Mouse (Mus musculus) cerebellum, adult 18-20 months (tissue): ENCODE measurements around the gene Gm45837.

Experiments used
- DNase-seq, 2 experiments: peaks; one replicate each; pipeline ENCODE4 v3.0.0; 2021

Gene Gm45837

DNA sequence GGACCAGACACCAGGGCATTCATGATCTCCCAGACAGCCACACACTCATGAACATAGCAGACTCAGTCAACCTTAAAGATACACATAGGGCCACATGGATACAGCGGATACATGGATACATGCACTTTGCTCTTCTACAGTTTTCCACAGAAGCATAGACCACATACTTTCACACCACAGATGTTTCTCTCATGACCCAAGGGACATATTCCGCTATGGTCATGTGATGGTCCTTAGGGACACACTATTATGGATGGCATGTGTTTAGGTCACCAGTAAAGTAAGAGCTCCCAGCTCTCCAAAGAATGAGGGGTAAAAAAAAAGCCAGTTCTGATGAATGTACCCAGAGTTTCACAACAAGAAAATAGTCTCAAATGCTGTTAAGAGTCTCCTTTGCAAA is 60.7 kb downstream of the Gm45837 start:
- DNase-seq = no peak

- DNase-seq = no peak
Observed at GRCm38 (mm10) chr7:101471968-101472480, 61.3 kb downstream of the Gm45837 start.

- no peak for DNase-seq
Observed at GRCm38 (mm10) chr7:101472598-101473558, 62.2 kb downstream of the Gm45837 start.

DNA sequence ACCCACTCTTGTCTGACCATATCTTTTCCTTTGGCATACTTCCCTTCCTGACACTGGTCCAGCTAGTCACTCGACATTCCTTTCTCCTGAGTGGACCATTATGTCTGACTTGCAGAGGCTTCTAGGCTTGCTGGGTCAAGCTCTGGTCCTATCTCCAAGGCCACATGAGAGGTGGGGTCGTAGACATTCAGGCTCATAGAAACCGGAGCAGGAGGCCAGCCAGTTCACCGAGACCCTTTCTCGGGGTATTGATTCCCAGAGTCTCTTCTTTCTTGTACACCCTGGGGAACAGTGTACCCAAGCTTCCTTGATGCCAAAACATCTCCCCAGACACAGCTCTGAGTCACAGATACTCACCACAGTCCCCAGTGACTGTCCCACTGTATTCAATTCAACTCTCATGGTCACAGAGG is 63.7 kb downstream of the Gm45837 start:
- DNase-seq = no peak

- DNase-seq = no peak
Observed at GRCm38 (mm10) chr7:101476028-101476427, 65.3 kb downstream of the Gm45837 start.

DNA sequence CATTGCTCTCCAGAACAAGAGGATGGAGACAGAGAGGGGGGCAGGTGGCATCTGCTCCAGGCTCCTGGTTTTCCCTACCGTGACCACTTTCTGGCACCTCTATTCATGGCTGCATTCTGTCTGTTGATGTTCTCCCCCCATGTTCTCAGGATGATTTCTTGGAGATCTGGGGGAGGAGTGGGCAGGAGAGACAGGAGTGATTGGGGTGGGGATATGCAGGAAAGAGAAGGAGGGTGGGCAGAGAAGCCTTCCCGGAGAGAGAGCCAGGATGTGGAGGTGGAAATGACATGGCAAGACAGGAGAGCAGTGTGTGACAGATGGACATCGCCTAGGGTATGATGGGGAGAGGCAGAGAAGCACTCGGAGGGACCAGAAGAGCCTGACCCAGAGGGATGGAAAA is 65.8 kb downstream of the Gm45837 start:
- DNase-seq = no peak

DNA sequence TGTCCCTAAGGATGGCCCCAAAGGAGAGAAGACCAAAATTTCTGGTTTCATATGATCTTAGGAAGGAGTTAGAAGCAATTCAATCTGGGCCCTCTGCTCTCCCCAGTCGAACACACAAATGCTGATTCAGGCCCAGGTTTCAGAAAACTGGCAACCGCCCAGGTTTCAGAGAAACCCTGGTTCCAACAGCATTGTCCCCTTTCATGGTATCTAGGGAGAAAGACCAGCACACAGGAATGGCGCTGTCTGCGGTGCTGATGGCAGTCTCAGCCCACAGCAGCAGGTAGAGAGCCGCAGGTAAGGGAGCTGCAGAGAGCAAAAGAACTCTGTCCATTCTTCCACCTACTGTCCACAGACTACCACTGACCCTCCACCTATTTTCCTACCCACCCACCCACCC is 66.5 kb downstream of the Gm45837 start:
- no peak for DNase-seq

DNA sequence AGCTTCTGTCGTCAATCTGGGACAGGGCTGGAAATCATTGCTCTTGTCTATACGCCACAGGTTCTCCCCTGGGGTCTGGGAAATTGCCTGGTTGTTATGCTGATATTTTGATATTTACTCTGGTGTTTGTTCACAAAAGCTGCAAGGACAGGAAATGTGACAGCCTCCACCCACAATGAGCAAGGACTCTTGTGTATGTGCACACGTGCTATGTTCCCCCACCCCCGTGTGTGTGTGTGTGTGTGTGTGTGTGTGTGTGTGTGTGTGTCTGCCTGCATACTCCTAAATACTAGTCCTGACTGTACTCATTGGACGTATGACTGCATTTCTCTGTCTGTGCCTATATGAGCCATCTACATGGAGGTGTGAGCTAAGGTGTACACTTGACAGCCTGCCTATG is 67.4 kb downstream of the Gm45837 start:
- no peak for DNase-seq

GRCm38 (mm10) chr7:101479841-101480240 is 69.2 kb downstream of the Gm45837 start:
- no peak for DNase-seq

DNA sequence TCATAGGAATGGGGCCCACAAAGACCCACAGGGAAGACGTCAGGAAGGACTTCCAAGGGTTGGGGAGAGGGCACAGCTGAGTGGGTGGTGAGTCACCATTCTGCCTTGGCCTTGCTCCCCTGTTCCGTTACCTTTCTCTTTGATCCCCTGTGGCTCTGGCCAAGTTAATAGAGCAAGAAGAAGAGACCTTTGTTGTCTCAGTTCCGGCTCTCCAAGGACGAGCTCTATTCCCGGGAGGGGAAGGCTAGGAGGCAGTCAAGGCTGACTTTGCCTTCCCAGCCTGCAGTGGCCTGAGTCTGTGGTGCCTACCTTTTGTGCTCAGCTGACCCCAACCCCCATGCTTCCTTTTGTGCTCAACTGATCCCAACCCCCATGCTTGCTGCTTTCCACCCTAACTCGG is 70.0 kb downstream of the Gm45837 start:
- no peak for DNase-seq

GRCm38 (mm10) chr7:101481872-101482498 is 71.3 kb downstream of the Gm45837 start:
- DNase-seq = no peak

DNA sequence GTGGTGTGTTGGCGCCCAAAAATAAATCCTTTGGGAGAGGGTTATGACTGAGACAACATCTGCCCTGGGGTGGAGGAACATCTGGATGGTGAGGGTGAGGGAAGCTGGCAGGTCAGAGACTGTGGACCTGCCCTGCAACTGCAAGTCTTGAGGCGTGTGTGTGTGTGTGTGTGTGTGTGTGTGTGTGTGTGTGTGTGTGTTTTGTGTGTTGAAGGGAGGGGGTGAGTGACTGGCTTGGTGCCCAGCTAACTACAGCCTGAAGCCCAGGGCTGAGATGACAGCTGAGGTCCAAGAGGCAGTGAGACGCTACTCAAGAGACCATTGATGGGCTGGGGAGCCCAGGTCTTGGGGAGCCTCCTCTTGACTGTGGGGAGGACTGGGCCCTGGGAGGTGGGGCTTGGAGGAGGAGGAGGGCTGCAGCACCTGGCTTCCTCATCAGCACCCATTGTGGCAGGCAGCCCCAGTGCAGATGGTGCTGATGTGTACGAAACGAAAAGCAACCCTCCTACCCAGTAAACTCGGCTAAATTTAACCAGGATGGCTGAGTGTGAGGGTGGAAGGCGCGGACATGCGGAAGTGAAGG is 71.9 kb downstream of the Gm45837 start:
- DNase-seq = no peak

DNA sequence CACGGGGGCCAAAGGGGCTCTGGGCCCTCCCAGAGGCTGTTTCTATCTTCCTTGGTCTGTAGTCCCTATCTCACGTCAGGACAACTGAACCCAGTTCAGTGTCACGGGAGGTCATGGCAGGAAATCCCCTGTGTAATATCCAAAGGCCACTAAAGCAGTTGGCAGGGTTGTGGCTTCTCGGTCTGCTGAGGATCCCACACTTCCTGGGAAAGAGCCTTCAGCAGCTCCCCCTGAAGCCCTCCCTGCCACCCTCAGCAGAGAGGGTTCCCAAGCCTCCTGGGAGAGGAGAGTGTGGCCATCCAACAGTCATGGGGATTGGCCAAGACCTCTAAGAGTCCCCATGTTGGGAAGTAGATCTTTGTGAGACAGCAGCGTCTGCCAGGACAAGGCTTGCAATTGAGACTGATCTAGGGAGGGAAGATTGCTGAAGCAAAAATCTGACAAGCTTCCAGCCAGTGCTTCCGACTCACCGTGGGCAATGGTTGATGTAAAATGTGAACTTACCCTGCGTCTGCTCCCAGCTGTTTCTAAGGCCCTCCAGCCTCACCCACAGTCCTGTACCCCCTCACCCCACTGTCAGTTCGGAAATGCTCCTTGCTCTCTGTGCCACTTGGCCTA is 72.9 kb downstream of the Gm45837 start:
- no peak for DNase-seq

DNA sequence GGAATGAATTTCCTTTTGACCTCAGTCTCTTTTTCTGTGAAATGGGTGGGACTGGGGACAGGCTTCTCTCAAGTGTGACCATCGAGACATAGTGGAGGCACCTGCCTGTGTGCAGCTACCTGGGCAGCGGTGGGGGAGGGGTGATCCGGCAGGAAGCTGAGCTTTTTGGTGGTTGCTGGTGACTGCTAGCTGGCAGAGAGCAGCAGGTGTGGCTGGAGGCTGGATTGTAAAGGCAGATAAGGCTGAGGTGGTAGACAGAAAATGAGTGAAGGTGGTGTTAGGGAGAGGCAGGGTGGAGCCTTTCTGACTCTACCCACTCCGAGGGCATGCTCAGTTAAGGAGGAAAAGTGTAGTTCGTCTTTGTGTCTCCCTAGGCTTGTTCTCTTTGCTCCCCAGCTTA is 76.4 kb downstream of the Gm45837 start:
- DNase-seq = no peak

GRCm38 (mm10) chr7:101490952-101491351 is 80.3 kb downstream of the Gm45837 start:
- DNase-seq = no peak

DNA sequence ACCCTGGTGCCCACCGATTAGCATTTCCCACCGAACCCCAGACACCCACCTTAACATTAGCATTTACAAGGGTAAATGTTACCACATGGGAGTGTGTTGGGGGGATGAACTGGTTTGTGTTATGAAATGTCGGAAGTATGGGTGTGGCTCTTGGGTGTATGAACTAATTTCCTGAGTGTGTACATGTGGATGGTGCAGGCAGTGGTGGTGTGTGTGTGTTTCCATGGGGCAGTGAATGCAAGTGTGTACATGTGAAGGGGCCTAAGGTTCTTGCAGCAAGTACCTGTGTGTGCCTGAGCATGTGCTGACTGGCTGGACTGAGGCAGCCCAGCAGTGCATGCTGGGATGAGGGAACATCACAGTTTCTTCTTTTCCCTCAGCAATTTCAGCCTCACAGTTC is 87.7 kb downstream of the Gm45837 start:
- DNase-seq = no peak

DNA sequence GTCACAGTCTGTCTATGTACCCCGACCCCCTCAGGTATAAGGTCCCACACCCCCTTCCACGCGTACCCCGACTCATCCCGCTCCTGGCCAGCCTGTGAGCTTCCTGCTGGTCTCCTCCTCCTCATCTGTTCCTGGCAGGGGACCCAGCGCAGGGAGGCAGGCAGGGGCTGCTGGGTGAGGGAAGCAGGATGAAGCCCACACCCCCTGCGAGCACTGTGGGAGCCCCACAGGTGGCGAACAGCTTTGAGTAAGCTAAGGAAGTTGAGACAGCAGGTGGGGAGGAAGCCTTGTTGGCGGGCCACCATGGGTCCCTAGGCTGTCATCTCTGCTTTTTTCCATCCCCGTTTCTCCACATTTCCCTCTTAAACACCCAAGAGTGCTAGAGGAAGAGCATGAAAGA is 88.6 kb downstream of the Gm45837 start:
- DNase-seq = no peak

GRCm38 (mm10) chr7:101499701-101500100 is 89.0 kb downstream of the Gm45837 start:
- no peak for DNase-seq

- DNase-seq = no peak
Observed at GRCm38 (mm10) chr7:101501236-101501635, 90.5 kb downstream of the Gm45837 start.

GRCm38 (mm10) chr7:101501675-101502074 is 91.0 kb downstream of the Gm45837 start:
- DNase-seq = no peak

DNA sequence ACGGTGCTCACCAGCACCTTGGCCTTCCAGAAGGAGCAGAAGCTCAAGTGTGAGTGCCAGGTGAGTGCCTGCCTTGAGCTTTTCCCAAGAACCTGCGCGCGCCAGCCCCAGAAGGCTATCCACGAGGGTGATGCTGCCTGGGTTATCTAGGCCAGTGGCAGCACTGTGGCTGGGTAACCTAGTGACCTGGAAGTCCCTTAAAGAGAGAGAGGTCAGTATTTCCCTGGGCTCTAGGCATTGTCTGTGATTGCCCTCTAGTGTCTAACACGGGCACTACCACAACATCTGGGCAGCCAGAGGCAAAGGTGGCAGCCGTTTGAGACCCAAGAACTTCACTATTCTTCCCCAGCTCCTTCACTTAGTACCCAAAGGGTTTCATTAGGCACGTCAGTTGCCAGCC is 92.7 kb downstream of the Gm45837 start:
- peak; percentile 21 to 22 for DNase-seq

GRCm38 (mm10) chr7:101503803-101504202 is 93.1 kb downstream of the Gm45837 start:
- no peak for DNase-seq

GRCm38 (mm10) chr7:101504507-101504906 is 93.8 kb downstream of the Gm45837 start:
- DNase-seq = no peak
